Comparison of ENCODE assay signal across 17 mouse cellular contexts in the genomic region with DNA sequence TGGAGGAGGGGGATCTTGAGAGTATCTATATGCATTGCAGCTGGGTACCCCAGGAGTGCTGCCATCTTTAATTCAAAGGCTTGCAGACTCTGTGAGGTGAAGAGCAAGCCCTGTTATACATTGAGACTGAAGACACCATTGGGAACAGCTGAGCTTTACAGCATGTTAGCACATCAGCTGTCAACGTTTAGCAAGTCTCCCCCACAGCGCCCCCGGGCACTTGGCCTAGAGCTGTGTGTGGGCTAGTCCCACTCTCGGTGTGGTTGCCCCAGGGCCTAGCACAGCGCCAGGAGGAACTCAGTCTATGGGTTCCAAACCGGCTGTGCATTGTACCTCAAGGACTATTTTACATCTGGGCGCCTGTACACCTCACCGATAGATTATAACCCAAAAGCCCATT. TPM values are rescaled to one million over a fixed set of nuclear protein-coding genes. Genes with fewer than 3 reads are reported as not detected.
DNase-seq lines count a peak whose midpoint lies in the region; TF ChIP-seq lines count a peak whose summit lies in the region.
"Had no signal": no experiment of that assay in that cellular context is flagged by ENCODE, and none has a peak within 500 bp of the region (broad histone marks: within the 10 kb centered on the region; RNA-seq: fewer than 3 reads in every experiment).

No protein-coding gene starts in this region.

- H3K27ac ChIP-seq in left cerebral cortex, adult 2 months, result peak overlapping the region; percentile 40; the same call in 1 of the 2 replicates
- H3K27ac ChIP-seq: limb, embryonic 13.5 days; stomach, embryonic 15.5 days had no signal

- TF ChIP-seq CTCF in left cerebral cortex, adult 2 months (IDR thresholded peaks at IDR 0.05), result no peak

- intact Hi-C loops in left cerebral cortex, adult 2 months (cut with DNase I), result no loop called here

- peak; percentile 68 for DNase-seq in cerebellum, adult 11-12 months
- DNase-seq in cerebellum, adult 18-20 months, result no peak
- peak; percentile 65 to 67 for DNase-seq in right cerebral cortex, adult 2 months (ENCODE audit: low spot score in 2 of 2)
- no peak for DNase-seq in right cerebral cortex, postnatal 25 days
- DNase-seq in left cerebral cortex, adult 2 months (ENCODE audit: extremely low spot score in 1 of 2, low spot score in 2 of 2), result peak; percentile 50 to 68
- DNase-seq in telencephalon, adult 2 months (ENCODE audit: low read depth, low spot score), result peak; percentile 75
- no peak for DNase-seq in embryo, embryonic 10.5 days (ENCODE audit: low spot score)
- no peak for DNase-seq in adrenal gland, adult (ENCODE audit: inconsistent age in 2 of 2, low spot score in 1 of 2)
- DNase-seq: adrenal gland, postnatal 36 days; heart, postnatal 4 days; kidney, postnatal 10 days; lung, adult 18-20 months; thymus, postnatal 36 days had no signal

- H3K4me3 ChIP-seq in left cerebral cortex, adult 2 months, result no peak overlapping the region
- H3K4me3 ChIP-seq: limb, embryonic 13.5 days; stomach, embryonic 15.5 days had no signal

RNA-seq across cellular contexts. Expression of a gene that starts 51.3 kb away (rescaled TPM):
- 10 to 100 TPM; 66.6 to 70.5 TPM for total RNA-seq in left cerebral cortex, adult 2 months (2021)
- total RNA-seq: common myeloid progenitor, adult 5-6 weeks; megakaryocyte-erythroid progenitor cell, adult 5-6 weeks had no signal

Comparison
In these comparisons a context has a peak if more than half of its experiments do, and no peak if none do; other contexts are left out.
1. DNase-seq: peak in cerebellum, adult 11-12 months (single experiment), right cerebral cortex, adult 2 months (2 of 2), left cerebral cortex, adult 2 months (2 of 2) and telencephalon, adult 2 months (single experiment); none in cerebellum, adult 18-20 months (0 of 2), right cerebral cortex, postnatal 25 days (single experiment), embryo, embryonic 10.5 days (single experiment) and adrenal gland, adult (0 of 2).